Mouse (Mus musculus) C2C12 (cell line): ENCODE measurements around the gene Mdn1.

Experiments
- CEBPB ChIP-seq: IDR thresholded peaks from one replicate; pipeline ENCODE4 v1.6.1; 2011; ENCODE audit warnings: low read depth, mild to moderate bottlenecking, control low read depth, moderate library complexity
- CTCF ChIP-seq: IDR thresholded peaks from one replicate; pipeline ENCODE4 v1.5.1; 2011; ENCODE audit not compliant: control insufficient read depth, insufficient read depth, insufficient read length
- FOSL1 ChIP-seq: IDR thresholded peaks from one replicate; pipeline ENCODE4 v1.8.0; 2011; ENCODE audit warnings: mild to moderate bottlenecking, low read length; ENCODE audit not compliant: poor library complexity, insufficient read depth, severe bottlenecking
- MYOG ChIP-seq: IDR thresholded peaks from one replicate; pipeline ENCODE4 v1.6.1; 2011; ENCODE audit not compliant: control insufficient read depth, insufficient read length; ENCODE audit errors: extremely low read depth
- USF1 ChIP-seq: IDR thresholded peaks from one replicate; pipeline ENCODE4 v1.6.1; 2011; ENCODE audit warnings: low read depth, mild to moderate bottlenecking, control low read depth, moderate library complexity

DNA sequence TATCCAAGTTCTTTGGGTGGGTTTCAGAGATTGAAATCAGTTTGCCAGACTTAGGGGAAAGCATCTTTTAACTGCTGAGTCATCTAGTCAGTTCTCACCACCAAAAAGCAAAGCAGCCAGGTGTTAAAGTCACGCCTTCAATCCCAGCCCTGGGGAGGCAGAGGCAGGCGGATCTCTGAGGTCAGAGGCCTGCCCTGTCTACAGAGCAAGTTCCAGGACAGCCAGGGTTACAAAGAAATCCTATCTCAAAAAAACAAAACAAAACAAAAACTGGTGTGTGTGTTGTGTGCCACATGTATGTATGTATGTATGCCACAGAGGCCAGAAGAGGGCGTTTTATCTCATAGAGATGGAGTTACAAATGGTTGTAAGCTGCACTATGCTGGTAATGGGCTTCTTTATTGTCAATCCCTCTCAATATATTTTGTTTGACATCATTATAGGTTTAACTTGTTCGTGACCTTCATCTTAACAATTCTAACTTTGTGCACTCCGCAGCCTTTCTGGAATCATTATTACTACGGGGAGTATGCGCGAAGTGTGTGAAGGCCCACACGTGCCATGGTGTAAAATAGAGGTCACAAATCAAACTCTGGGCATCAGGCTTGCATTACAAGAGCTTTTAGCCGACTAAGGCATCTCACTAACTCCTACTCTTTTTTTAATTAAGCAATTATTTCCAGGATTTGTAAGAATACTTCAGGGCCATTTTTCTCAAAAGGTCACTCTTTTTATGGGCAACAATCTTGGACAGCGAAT is 594 bp upstream of the Mdn1 start:
- TF ChIP-seq CTCF (no peak), CEBPB (no peak), USF1 (no peak), MYOG (no peak), FOSL1 (no peak)
